In the genomic region with DNA sequence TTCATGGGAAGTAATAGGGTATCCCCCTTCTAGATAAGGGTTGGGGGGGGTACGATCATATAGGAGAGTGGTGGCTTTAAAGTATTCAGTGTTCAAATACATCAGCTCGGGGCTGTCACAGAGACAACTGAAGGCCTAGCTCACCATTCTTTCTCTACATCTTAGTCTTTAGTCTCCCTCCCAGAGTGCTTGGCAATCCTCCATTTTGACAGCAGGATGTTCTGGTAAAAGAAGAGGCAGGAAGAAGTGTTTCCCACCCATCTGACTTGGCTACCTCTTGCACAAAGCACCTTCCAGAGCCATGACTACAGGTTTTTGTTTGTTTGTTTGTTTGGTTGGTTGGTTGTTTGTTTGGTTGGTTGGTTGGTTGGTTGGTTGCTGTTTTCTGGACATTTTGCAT, we compare ENCODE assay signal across 18 mouse cellular contexts.
"Had no signal": no experiment of that assay in that cellular context is flagged by ENCODE, and none has a peak within 500 bp of the region (broad histone marks: within the 10 kb centered on the region; RNA-seq: fewer than 3 reads in every experiment).

No protein-coding gene starts in this region.

- H3K4me2 ChIP-seq: liver, embryonic 15.5 days; lung, embryonic 15.5 days; midbrain, embryonic 12.5 days; midbrain, embryonic 15.5 days; neural tube, embryonic 12.5 days; stomach, embryonic 15.5 days had no signal

- H3K27me3 ChIP-seq: liver, embryonic 15.5 days; lung, embryonic 15.5 days; megakaryocyte, embryonic 14.5 days; midbrain, embryonic 12.5 days; midbrain, embryonic 15.5 days; neural tube, embryonic 12.5 days; stomach, embryonic 15.5 days had no signal

- H3K27ac ChIP-seq: liver, embryonic 15.5 days; lung, embryonic 15.5 days; macrophage; midbrain, embryonic 12.5 days; midbrain, embryonic 15.5 days; neural tube, embryonic 12.5 days; stomach, embryonic 15.5 days; stomach, postnatal 0 days had no signal

- DNase-seq: liver, postnatal 0 days; lung, adult 2 months; lung, postnatal 14 days; lung, postnatal 36 days; right cerebral cortex, postnatal 14 days; thymus, adult 2 months; thymus, postnatal 14 days; thymus, postnatal 36 days had no signal

- H3K9me3 ChIP-seq: liver, embryonic 15.5 days; lung, embryonic 15.5 days; midbrain, embryonic 12.5 days; midbrain, embryonic 15.5 days; neural tube, embryonic 12.5 days; stomach, embryonic 15.5 days had no signal

- ATAC-seq: liver, postnatal 0 days; lung, postnatal 0 days; midbrain, embryonic 15.5 days had no signal

- H3K36me3 ChIP-seq: liver, embryonic 15.5 days; lung, embryonic 15.5 days; midbrain, embryonic 12.5 days; midbrain, embryonic 15.5 days; neural tube, embryonic 12.5 days; stomach, embryonic 15.5 days had no signal

- H3K4me1 ChIP-seq: liver, embryonic 15.5 days; lung, embryonic 15.5 days; megakaryocyte, embryonic 14.5 days; midbrain, embryonic 12.5 days; midbrain, embryonic 15.5 days; neural tube, embryonic 12.5 days; stomach, embryonic 15.5 days had no signal

- H3K9ac ChIP-seq: liver, embryonic 15.5 days; liver, postnatal 0 days; lung, embryonic 15.5 days; midbrain, embryonic 12.5 days; midbrain, embryonic 15.5 days; neural tube, embryonic 12.5 days; stomach, embryonic 15.5 days had no signal

- H3K4me3 ChIP-seq: liver, embryonic 15.5 days; lung, embryonic 15.5 days; megakaryocyte, embryonic 14.5 days; midbrain, embryonic 12.5 days; midbrain, embryonic 15.5 days; neural tube, embryonic 12.5 days; stomach, embryonic 15.5 days had no signal
